Mouse (Mus musculus): ENCODE measurements around the gene Mum1.

Gene Mum1

GRCm38 (mm10) chr10:80226416-80227165 is at the start of gene Mum1:
Mum1 (plus strand) TSS chr10:80226434.
- DNase-seq = peak; percentile 98

GRCm38 (mm10) chr10:80177441-80178279 is 48.6 kb upstream of the Mum1 start:
- DNase-seq = no peak

GRCm38 (mm10) chr10:80179068-80180051 is 46.9 kb upstream of the Mum1 start, which contains the start of gene Efna2:
Efna2 (plus strand) TSS chr10:80179482.
- peak; percentile 65 for DNase-seq

GRCm38 (mm10) chr10:80180288-80180687 is 45.9 kb upstream of the Mum1 start:
- no peak for DNase-seq

- no peak for DNase-seq
Observed at GRCm38 (mm10) chr10:80180823-80181222, 45.4 kb upstream of the Mum1 start.

- no peak for DNase-seq
Observed at GRCm38 (mm10) chr10:80182547-80182946, 43.7 kb upstream of the Mum1 start.

GRCm38 (mm10) chr10:80186649-80187048 is 39.6 kb upstream of the Mum1 start:
- DNase-seq = no peak

- no peak for DNase-seq
Observed at GRCm38 (mm10) chr10:80187739-80188138, 38.5 kb upstream of the Mum1 start.

- no peak for DNase-seq
Observed at GRCm38 (mm10) chr10:80188453-80189024, 37.7 kb upstream of the Mum1 start.

GRCm38 (mm10) chr10:80189999-80190398 is 36.2 kb upstream of the Mum1 start:
- DNase-seq = no peak

GRCm38 (mm10) chr10:80190491-80191051 is 35.7 kb upstream of the Mum1 start:
- peak; percentile 62 for DNase-seq

GRCm38 (mm10) chr10:80193976-80194375 is 32.3 kb upstream of the Mum1 start:
- DNase-seq = peak; percentile 2

- DNase-seq = peak; percentile 2
Observed at GRCm38 (mm10) chr10:80194441-80194840, 31.8 kb upstream of the Mum1 start.

GRCm38 (mm10) chr10:80196167-80196566 is 30.1 kb upstream of the Mum1 start:
- DNase-seq = peak; percentile 1

GRCm38 (mm10) chr10:80196778-80197581 is 29.3 kb upstream of the Mum1 start:
- peak; percentile 4 for DNase-seq

GRCm38 (mm10) chr10:80199440-80200008 is 26.7 kb upstream of the Mum1 start:
- peak; percentile 70 for DNase-seq

- no peak for DNase-seq
Observed at GRCm38 (mm10) chr10:80200485-80200884, 25.7 kb upstream of the Mum1 start.

- no peak for DNase-seq
Observed at GRCm38 (mm10) chr10:80204055-80204454, 22.2 kb upstream of the Mum1 start.

- no peak for DNase-seq
Observed at GRCm38 (mm10) chr10:80207201-80207600, 19.0 kb upstream of the Mum1 start.

- no peak for DNase-seq
Observed at GRCm38 (mm10) chr10:80207676-80208075, 18.6 kb upstream of the Mum1 start.

GRCm38 (mm10) chr10:80208248-80208647 is 18.0 kb upstream of the Mum1 start:
- no peak for DNase-seq
